ENCODE assay signal across 1 mouse cellular context in genomic region chr6:91754845-91755244, GRCm38 (mm10).
TF ChIP-seq lines count a peak whose summit lies in the region.

No protein-coding gene starts in this region.

TF ChIP-seq in CH12.LX, 34 proteins besides CTCF, POLR2A, EP300 and RAD21 (continued from another document):
- TF ChIP-seq TBP (conservative IDR thresholded peaks at IDR 0.05; ENCODE audit: low read depth, low read length) = 0 out of 2 replicates have a peak, but pooled peaks have one; percentile 13
